16 mouse cellular contexts compared by ENCODE assay signal in genomic region chr15:26654988-26655387, GRCm38 (mm10).
DNase-seq lines count a peak whose midpoint lies in the region; ATAC-seq and TF ChIP-seq lines count a peak whose summit lies in the region.
"Had no signal": no experiment of that assay in that cellular context is flagged by ENCODE, and none has a peak within 500 bp of the region (broad histone marks: within the 10 kb centered on the region; RNA-seq: fewer than 3 reads in every experiment).

No protein-coding gene starts in this region.

- no peaks in the 10 kb centered on the region for H3K36me3 ChIP-seq in embryonic facial prominence, embryonic 10.5 days (replicated peaks)
- no peaks in the 10 kb centered on the region for H3K36me3 ChIP-seq in limb, embryonic 14.5 days (ENCODE audit: control insufficient read depth, insufficient read depth, low read length)
- no peaks in the 10 kb centered on the region for H3K36me3 ChIP-seq in kidney, embryonic 16.5 days (ENCODE audit: insufficient read depth, low read length)
- H3K36me3 ChIP-seq: heart, embryonic 12.5 days; hindbrain, embryonic 10.5 days had no signal

- intact Hi-C loops in left cerebral cortex, postnatal 14 days (cut with DNase I) = no loop called here
- intact Hi-C loops in left cerebral cortex, postnatal 36 days (cut with DNase I) = no loop called here
- intact Hi-C loops in heart, postnatal 14 days (cut with DNase I) = no loop called here

- H3K9me3 ChIP-seq in embryonic facial prominence, embryonic 10.5 days = no peaks in the 10 kb centered on the region
- H3K9me3 ChIP-seq in limb, embryonic 14.5 days (ENCODE audit: control insufficient read depth, low read length) = no peaks in the 10 kb centered on the region
- H3K9me3 ChIP-seq in kidney, embryonic 16.5 days (ENCODE audit: low read length) = no peaks in the 10 kb centered on the region
- H3K9me3 ChIP-seq: heart, embryonic 12.5 days; hindbrain, embryonic 10.5 days had no signal

- peak; percentile 60; the same call in 1 of the 2 replicates for ATAC-seq in limb, embryonic 14.5 days (ENCODE audit: low FRiP score, low read depth)
- no peak for ATAC-seq in kidney, embryonic 16.5 days (ENCODE audit: low FRiP score, low TSS enrichment)
- ATAC-seq: CD4-positive, CD25-positive, alpha-beta regulatory T cell, adult 4 months had no signal

- no peak overlapping the region for H3K9ac ChIP-seq in limb, embryonic 14.5 days (ENCODE audit: low read depth, low read length, severe bottlenecking)
- H3K9ac ChIP-seq in kidney, embryonic 16.5 days (replicated peaks; ENCODE audit: low read length) = no peak overlapping the region
- H3K9ac ChIP-seq: heart, embryonic 12.5 days; liver, embryonic 14.5 days had no signal

- H3K4me1 ChIP-seq in embryonic facial prominence, embryonic 10.5 days = peaks cover 5% of the 10 kb centered on the region
- peaks cover 9% of the 10 kb centered on the region; the same call in 1 of the 2 replicates for H3K4me1 ChIP-seq in limb, embryonic 14.5 days (ENCODE audit: control insufficient read depth, insufficient read depth, low read length)
- H3K4me1 ChIP-seq in kidney, embryonic 16.5 days (ENCODE audit: insufficient read depth, low read length) = no peaks in the 10 kb centered on the region
- H3K4me1 ChIP-seq: heart, embryonic 12.5 days; hindbrain, embryonic 10.5 days had no signal

- TF ChIP-seq POLR2A in limb, embryonic 14.5 days (IDR thresholded peaks at IDR 0.05; ENCODE audit: borderline replicate concordance, extremely low read depth, insufficient read depth, insufficient read length) = no peak

- no peaks in the 10 kb centered on the region for H3K27me3 ChIP-seq in embryonic facial prominence, embryonic 10.5 days (replicated peaks; ENCODE audit: low read depth, poor library complexity, severe bottlenecking)
- H3K27me3 ChIP-seq in limb, embryonic 14.5 days (ENCODE audit: control insufficient read depth, insufficient read depth, low read length) = no peaks in the 10 kb centered on the region
- no peaks in the 10 kb centered on the region for H3K27me3 ChIP-seq in kidney, embryonic 16.5 days (ENCODE audit: insufficient read depth, low read length)
- H3K27me3 ChIP-seq: heart, embryonic 12.5 days had no signal

- 66% methylated on average over 8 of the region's 8 CpGs for WGBS in embryonic facial prominence, embryonic 10.5 days
- 41% methylated on average over 8 of the region's 8 CpGs for WGBS in limb, embryonic 14.5 days
- 89% methylated on average over 8 of the region's 8 CpGs for WGBS in kidney, embryonic 16.5 days

- DNase-seq in left cerebral cortex, postnatal 14 days (ENCODE audit: low spot score in 2 of 2) = peak; percentile 8 to 23
- DNase-seq in left cerebral cortex, postnatal 36 days (ENCODE audit: low spot score in 2 of 2) = no peak
- peak; percentile 31 for DNase-seq in embryonic facial prominence, embryonic 10.5 days (ENCODE audit: low spot score)
- peak; percentile 32 for DNase-seq in forelimb bud, embryonic 11.5 days (ENCODE audit: low read depth, low spot score)
- DNase-seq in limb, embryonic 14.5 days (ENCODE audit: low spot score) = peak; percentile 76
- no peak for DNase-seq in heart, postnatal 14 days
- DNase-seq in lung, postnatal 4 days = no peak
- DNase-seq: cerebellum, adult 9-11 months; gastrocnemius, adult 2 months; kidney, adult 2 months; lung, postnatal 36 days had no signal

- no peak overlapping the region for H3K4me3 ChIP-seq in embryonic facial prominence, embryonic 10.5 days
- no peak overlapping the region for H3K4me3 ChIP-seq in limb, embryonic 14.5 days (replicated peaks; ENCODE audit: low read length)
- H3K4me3 ChIP-seq in kidney, embryonic 16.5 days (ENCODE audit: low read length) = no peak overlapping the region
- H3K4me3 ChIP-seq: gastrocnemius, adult 2 months; heart, embryonic 12.5 days; hindbrain, embryonic 10.5 days had no signal

- H3K4me2 ChIP-seq in limb, embryonic 14.5 days (replicated peaks; ENCODE audit: low read depth, low read length, severe bottlenecking) = no peak overlapping the region
- no peak overlapping the region for H3K4me2 ChIP-seq in kidney, embryonic 16.5 days (replicated peaks; ENCODE audit: low read depth, low read length)
- H3K4me2 ChIP-seq: heart, embryonic 12.5 days had no signal

- H3K27ac ChIP-seq in embryonic facial prominence, embryonic 10.5 days (replicated peaks) = no peak overlapping the region
- no peak overlapping the region for H3K27ac ChIP-seq in limb, embryonic 14.5 days (replicated peaks; ENCODE audit: low read depth, low read length)
- no peak overlapping the region for H3K27ac ChIP-seq in kidney, embryonic 16.5 days (ENCODE audit: low read length)
- H3K27ac ChIP-seq: gastrocnemius, adult 2 months; hindbrain, embryonic 10.5 days; liver, embryonic 14.5 days had no signal

Comparison
In these comparisons a context has a peak if more than half of its experiments do, and no peak if none do; other contexts are left out.
1. DNase-seq: peak in left cerebral cortex, postnatal 14 days (2 of 2), embryonic facial prominence, embryonic 10.5 days (single experiment), forelimb bud, embryonic 11.5 days (single experiment) and limb, embryonic 14.5 days (single experiment); none in left cerebral cortex, postnatal 36 days (0 of 2), heart, postnatal 14 days (0 of 2) and lung, postnatal 4 days (0 of 2).